Mouse (Mus musculus) thymus, adult 18-20 months (tissue): Measurements from ENCODE around the gene 4930562C15Rik.
"Not testable (repeated sequence)": the region's sequence is repeated elsewhere in the genome, so short reads cannot be mapped to it uniquely, and the experiment has no call there.

Experiments
- DNase-seq, 2 experiments: peaks; one replicate each; pipeline ENCODE4 v3.0.0; 2022; ENCODE audit warnings: mixed read lengths in 2 of 2

Gene 4930562C15Rik

DNA sequence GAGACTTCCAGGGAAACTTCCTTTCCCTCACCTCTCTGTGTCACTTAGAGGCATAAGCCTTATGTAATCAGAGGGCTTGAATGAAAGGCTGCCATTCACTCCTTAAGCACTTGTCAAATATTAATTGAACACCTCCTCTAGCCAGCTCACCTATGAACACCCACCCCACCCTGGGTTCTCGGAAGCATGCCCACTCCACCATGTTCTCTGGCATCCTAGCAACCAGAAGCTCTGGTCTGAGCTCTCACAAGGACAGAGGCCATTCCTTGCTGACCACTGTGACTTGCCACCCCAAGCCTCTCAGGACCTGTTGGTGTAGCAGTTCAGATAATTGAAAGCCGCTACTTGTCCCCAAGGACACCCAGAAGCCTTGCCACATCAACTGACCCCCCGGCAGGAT lies at the start of gene 4930562C15Rik:
Gene 4930562C15Rik, plus strand, starts transcription at position 226 of the 400 bp plus-strand sequence.
- no peak for DNase-seq

DNA sequence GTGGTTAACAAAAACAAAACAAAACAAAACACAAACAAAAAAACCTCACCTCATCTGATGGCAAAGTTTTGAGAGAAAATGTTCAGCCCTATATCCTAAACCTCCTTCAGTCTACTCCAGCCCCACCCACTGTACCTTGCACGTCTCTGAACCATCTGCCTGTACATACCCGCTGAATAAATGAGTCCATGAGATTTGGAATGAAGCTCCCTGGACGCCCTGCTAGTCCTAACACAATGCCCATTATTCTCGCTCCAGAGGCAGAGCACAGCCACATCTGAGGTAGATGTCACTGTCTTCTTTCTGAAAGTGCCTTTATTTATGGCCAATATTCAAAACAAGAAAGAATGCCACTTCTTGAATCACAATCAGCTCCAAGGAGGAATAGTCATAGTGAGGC lies 49.5 kb upstream of the 4930562C15Rik start:
- DNase-seq, result no peak

GRCm38 (mm10) chr16:4788176-4788575 lies 47.0 kb upstream of the 4930562C15Rik start:
- no peak for DNase-seq

DNA sequence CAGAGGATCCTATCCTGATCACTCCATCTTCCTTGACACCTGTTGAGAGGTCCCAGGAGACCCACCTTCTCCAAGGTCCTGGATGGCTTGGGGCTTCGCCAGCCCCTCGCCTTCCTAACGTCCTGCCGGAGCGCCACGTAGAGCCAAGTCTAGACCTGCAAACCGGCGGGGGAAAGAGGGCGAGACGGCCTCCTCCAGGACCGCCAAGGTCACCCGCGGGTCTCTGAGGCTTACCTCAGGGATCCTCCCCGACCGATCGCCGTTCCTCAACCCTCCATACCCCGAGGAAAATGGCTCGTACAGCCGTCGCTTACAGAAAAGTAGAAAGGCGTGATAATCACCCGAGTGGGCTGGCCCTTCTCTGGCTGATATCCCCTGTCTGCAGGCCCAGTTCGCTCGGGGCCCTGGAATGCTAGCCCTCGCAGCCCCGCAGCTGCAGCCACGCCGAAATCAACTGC lies 45.9 kb upstream of the 4930562C15Rik start:
- DNase-seq, result peak in 1 of 2 experiments; percentile 36

DNA sequence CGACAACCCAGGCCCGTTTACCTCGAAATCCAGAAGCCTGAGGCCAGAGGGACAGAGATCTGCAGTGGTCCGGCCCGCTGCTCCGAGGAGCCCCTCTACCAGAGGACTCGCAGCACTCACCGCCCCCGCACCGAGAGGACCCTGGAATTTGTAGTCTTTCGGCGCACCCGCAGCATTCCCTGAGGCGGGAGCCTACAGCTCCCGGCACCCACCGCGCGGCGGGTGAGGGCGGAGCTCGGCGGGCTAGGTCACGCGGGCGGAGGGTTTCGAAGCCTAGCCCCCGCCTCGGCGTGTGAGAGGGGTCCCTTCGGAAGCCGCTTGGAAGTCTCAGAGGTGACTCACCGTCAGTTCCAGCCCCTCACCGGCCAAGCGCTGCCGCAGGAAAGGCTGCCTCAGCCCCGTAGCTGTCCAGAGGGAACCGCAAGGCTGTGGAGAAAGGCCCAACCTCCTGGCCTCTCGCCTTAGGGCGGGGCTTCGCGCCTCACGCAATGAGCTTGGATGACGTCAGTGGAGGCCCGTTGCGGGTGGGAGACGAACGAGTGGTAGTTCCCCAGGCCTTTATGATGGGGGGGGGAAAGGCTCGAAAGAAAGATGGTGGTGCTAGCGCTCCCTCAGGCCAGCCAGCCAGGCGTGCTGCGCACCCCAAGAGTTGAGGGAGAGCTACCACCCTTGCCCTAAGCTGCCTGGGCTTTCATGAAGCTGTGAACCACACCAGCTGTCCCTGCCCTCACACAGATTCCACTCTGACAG lies 45.2 kb upstream of the 4930562C15Rik start, which contains the start of gene Cdip1:
Gene Cdip1, minus strand, starts transcription at position 483 of the 750 bp plus-strand sequence.
- DNase-seq, result peak; percentile 88 to 91

- DNase-seq, result no peak
These were observed 43.9 kb upstream of the 4930562C15Rik start for GRCm38 (mm10) chr16:4791332-4791731.

- no peak for DNase-seq
These were observed 38.6 kb upstream of the 4930562C15Rik start for GRCm38 (mm10) chr16:4796631-4797030.

DNA sequence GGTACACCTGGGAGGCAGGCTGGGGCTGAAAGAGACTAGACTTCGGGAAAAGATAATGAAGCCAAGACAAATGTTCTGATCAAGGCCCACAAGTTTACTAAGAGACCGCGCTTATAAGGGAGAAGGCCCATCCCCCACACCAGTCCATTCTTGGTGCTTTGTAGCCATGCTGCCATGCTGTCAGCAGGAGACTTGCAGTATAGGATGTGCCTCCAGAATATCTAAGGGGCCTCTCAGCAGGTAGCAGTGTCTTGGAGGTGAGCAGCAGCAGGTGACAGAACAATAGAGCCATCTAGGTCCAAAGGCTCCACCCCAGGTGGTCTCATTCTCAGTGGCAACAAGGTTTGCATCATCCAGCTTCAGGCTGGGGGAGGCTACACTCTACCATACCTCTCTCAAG lies 16.9 kb upstream of the 4930562C15Rik start:
- DNase-seq, result no peak

- not testable (repeated sequence) for DNase-seq
These were observed 10.8 kb upstream of the 4930562C15Rik start for GRCm38 (mm10) chr16:4824466-4824865.

- no peak for DNase-seq
These were observed 7.6 kb upstream of the 4930562C15Rik start for GRCm38 (mm10) chr16:4827639-4828038.

DNA sequence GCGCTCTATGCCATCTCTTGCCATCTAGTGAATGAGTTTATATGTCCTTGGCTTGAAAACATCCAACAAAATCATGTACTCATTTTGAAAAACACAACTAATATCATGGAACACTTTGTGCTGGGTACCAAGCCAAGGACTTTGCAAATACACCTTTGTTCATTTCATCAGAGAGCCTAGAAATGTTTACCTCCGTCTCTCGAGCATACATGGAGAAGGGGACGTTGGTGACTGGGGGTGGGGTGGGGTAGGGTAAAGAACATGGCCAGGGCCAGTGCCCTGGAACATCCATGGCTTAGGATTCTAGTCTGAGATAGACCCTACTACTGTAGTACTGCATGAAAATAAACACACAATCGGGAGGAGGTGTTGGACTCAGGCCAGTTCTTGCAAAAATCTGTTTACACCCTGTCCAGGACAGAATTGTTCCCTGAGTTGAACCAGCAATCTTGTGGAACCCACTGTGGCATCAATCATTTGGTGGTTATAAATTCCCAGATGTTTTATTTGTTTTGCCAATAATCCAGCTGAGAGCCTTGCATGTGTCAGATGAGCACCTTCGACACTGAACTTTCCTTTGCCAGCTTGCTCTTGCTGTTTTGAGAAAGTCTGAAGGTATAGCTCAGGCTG lies 5.8 kb upstream of the 4930562C15Rik start:
- DNase-seq, result no peak

DNA sequence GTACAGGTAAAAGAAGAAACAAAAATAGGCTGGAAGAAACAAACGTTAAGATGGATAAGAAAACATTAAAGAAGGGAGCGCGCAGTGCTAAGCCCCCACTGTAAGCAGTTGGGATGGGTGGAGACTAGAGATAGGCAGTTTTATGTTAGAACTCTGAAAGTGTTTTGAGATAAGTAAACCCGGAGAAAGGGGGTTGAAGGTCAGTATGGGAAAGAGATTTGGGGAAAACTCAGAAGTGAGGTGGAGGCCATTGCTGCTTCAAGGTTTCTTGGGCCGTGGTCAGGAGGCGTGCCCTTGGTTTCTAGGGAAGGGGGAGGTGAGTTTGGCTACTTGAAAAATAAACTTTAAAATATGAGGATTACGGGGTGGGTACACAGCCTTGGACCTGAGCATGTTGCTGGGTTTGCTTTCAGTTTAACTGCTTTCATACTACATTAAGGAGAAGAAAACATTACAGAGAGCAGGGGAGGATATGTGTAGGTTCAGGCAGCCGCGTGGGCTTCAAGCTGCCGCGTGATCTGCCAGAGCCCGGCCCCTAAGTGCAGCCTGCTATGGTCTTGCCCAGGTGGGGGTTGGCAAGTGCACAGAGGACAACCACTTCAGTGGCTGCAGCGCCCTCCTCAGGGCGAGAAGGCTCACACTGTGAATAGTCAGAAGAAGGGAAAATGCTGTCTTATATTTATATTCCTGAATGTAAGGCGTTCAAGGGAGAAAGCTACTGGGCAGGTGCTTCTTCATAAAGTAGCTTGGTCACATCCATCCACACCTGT lies 3.4 kb upstream of the 4930562C15Rik start:
- DNase-seq, result no peak

DNA sequence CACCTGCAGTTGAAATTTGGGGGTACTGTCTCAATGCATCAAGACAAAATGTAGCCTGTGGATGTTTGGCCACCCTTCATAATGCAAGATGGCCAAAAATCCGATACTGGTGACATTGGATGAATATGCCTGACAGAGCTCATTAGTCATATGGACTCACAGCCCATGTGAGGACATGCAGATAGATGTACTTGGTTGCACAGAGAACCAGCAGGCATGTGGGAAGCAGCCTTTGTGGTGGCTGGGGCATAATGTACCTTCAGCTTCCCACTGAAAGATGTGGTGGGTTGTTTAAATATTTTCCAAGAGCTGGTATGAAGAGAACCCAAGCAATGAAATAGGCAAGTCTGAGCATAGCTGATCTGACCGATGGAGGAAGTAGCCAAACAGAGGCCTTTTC lies 1.4 kb upstream of the 4930562C15Rik start:
- no peak for DNase-seq

GRCm38 (mm10) chr16:4837631-4838030 lies 2.4 kb downstream of the 4930562C15Rik start:
- no peak for DNase-seq

DNA sequence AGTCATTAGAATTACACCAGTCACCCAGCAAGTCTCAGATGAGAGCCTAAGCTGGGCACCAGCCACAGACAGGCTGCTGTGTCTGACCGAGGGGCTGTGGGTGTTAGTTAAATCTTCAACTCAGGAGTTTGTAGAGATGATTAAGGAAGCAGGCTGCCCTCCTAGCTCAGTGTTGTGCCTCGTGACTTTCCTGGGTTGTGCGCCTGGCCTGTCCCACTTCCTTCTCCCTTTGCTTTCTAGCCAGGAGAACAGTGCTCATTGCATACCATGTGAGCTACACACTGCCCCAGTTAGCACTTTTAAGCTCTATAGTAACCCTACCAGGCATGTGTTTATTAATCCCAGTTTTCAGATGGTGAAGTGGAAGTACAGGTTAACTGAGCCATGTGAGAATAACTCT lies 4.3 kb downstream of the 4930562C15Rik start:
- no peak for DNase-seq

DNA sequence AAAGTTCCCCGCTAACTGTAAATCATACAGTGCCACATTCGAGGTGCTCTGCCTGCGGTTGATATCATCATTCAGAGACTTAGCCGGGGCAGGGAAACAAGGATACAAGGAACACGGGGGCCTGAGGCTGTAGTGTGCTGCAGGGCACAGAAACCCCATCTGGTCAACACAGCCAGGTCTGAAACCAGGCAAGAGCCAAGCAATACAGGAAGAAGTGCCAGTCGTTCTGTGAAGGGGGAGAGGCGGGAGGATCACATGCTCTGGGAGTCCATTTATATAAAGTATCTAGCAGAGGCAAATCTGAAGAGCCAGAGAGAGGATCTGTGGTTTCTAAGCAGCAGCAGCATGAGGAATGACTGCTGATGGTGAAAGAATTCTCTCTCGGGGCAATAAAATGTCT lies 5.0 kb downstream of the 4930562C15Rik start:
- DNase-seq, result no peak

GRCm38 (mm10) chr16:4847041-4847440 lies 11.8 kb downstream of the 4930562C15Rik start:
- DNase-seq, result no peak

GRCm38 (mm10) chr16:4848090-4848489 lies 12.9 kb downstream of the 4930562C15Rik start:
- DNase-seq, result no peak

GRCm38 (mm10) chr16:4850361-4850760 lies 15.1 kb downstream of the 4930562C15Rik start:
- no peak for DNase-seq

DNA sequence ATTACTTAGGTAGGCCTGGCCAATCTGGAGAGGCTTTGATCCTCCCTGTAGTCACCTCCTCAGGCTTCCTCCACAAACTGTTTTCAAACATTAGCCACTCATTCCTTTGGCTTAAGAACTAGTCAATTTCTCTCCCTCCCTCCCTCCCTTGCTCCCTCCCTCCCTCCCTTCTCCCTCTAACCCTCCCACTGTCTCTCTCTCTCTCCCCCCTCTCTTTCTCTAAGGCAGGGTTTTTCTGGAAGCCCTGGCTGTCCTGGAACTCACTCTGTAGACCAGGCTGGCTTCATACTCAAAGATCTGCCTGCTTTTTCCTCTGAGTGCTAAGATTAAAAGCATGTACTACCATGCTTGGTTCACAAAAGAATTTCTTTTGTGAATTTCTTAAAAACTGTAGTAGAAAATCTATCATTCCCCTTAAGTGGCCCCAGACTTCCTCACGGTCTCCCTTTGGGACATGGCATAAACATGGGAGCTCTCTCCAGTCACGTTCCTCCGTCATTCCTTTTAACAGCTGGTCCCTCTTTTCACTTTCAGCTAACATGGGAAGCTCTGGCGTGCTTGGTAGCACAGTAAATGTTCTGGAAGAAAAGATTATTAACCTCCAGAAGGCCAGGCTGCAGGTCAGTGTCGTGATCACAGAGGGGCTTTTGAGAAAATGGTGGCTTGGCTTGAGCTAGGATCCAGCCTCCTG lies 15.9 kb downstream of the 4930562C15Rik start:
- DNase-seq, result no peak

GRCm38 (mm10) chr16:4855046-4855650 lies 19.9 kb downstream of the 4930562C15Rik start:
- no peak for DNase-seq

GRCm38 (mm10) chr16:4861392-4861791 lies 26.2 kb downstream of the 4930562C15Rik start:
- DNase-seq, result no peak
